Mouse (Mus musculus) CD4-positive, CD25-positive, alpha-beta regulatory T cell, adult 4 months (primary cell): Measurements from ENCODE around the gene Slco4a1. TPM values are rescaled to one million over a fixed set of nuclear protein-coding genes. Genes with fewer than 3 reads are reported as not detected.

ENCODE experiments used
- ATAC-seq: one replicate; pipeline ENCODE4 v1.8.0; 2017
- polyA plus RNA-seq, 2 experiments: library from polyadenylated mRNA; unstranded; fragments of 100-300 nt; shearing (Covaris generic); gene quantifications; one replicate each; pipeline ENCODE4 v1.2.1; 2017

Slco4a1 gene
- polyA plus RNA-seq, 2 experiments from 2014 or later = 0.31 to 1.1 TPM

- no peak for ATAC-seq
Measured at GRCm38 (mm10) chr2:180445962-180446361, 10.1 kb upstream of the Slco4a1 start.

- ATAC-seq = no peak
Measured at GRCm38 (mm10) chr2:180449007-180449406, 7.0 kb upstream of the Slco4a1 start.

- ATAC-seq = no peak
Measured at GRCm38 (mm10) chr2:180450529-180450928, 5.5 kb upstream of the Slco4a1 start.

- ATAC-seq = no peak
Measured at GRCm38 (mm10) chr2:180456705-180457104, 660 bp downstream of the Slco4a1 start.

GRCm38 (mm10) chr2:180457680-180458079 lies 1.6 kb downstream of the Slco4a1 start:
- no peak for ATAC-seq

- no peak for ATAC-seq
Measured at GRCm38 (mm10) chr2:180459437-180459836, 3.4 kb downstream of the Slco4a1 start.

- ATAC-seq = no peak
Measured at GRCm38 (mm10) chr2:180460801-180461200, 4.8 kb downstream of the Slco4a1 start.

GRCm38 (mm10) chr2:180462593-180462992 lies 6.5 kb downstream of the Slco4a1 start:
- ATAC-seq = no peak

- no peak for ATAC-seq
Measured at GRCm38 (mm10) chr2:180466505-180466904, 10.5 kb downstream of the Slco4a1 start.

GRCm38 (mm10) chr2:180468871-180469270 lies 12.8 kb downstream of the Slco4a1 start:
- no peak for ATAC-seq

GRCm38 (mm10) chr2:180469768-180470167 lies 13.7 kb downstream of the Slco4a1 start:
- no peak for ATAC-seq

- ATAC-seq = no peak
Measured at GRCm38 (mm10) chr2:180472306-180473079, 16.4 kb downstream of the Slco4a1 start.

GRCm38 (mm10) chr2:180473080-180473440 lies 17.0 kb downstream of the Slco4a1 start:
- ATAC-seq = peak; percentile 43

GRCm38 (mm10) chr2:180474864-180475263 lies 18.8 kb downstream of the Slco4a1 start:
- no peak for ATAC-seq

- ATAC-seq = no peak
Measured at GRCm38 (mm10) chr2:180482274-180482673, 26.2 kb downstream of the Slco4a1 start.

GRCm38 (mm10) chr2:180484882-180485281 lies 28.8 kb downstream of the Slco4a1 start:
- ATAC-seq = no peak

- ATAC-seq = no peak
Measured at GRCm38 (mm10) chr2:180485306-180485705, 29.3 kb downstream of the Slco4a1 start.

- no peak for ATAC-seq
Measured at GRCm38 (mm10) chr2:180488210-180488751, 32.2 kb downstream of the Slco4a1 start.

- ATAC-seq = no peak
Measured at GRCm38 (mm10) chr2:180495906-180496305, 39.9 kb downstream of the Slco4a1 start.

- no peak for ATAC-seq
Measured at GRCm38 (mm10) chr2:180499741-180500140, 43.7 kb downstream of the Slco4a1 start, which contains the start of gene Ntsr1. Ntsr1 (plus strand) TSS chr2:180499976.

- ATAC-seq = no peak
Measured at GRCm38 (mm10) chr2:180500726-180501125, 44.7 kb downstream of the Slco4a1 start.

GRCm38 (mm10) chr2:180501217-180501967 lies 45.3 kb downstream of the Slco4a1 start:
- ATAC-seq = no peak

GRCm38 (mm10) chr2:180506281-180506680 lies 50.2 kb downstream of the Slco4a1 start:
- ATAC-seq = no peak
